Mouse (Mus musculus) MN1 (cell line): ENCODE data around the gene Hcfc1r1.

Source experiments
- DNase-seq: peaks from one replicate; pipeline ENCODE4 v3.0.0-alpha.2; 2016; ENCODE audit warnings: low spot score

The Hcfc1r1 gene

GRCm38 (mm10) chr17:23673424-23674073, at the start of gene Hcfc1r1, which contains the start of gene Thoc6:
Gene Hcfc1r1, plus strand, starts transcription at chr17:23673596.
Gene Thoc6, minus strand, starts transcription at chr17:23673882.
- peak; percentile 97 for DNase-seq

GRCm38 (mm10) chr17:23627813-23628212, 45.6 kb upstream of the Hcfc1r1 start:
- DNase-seq, result no peak

GRCm38 (mm10) chr17:23630195-23631020, 43.0 kb upstream of the Hcfc1r1 start:
- peak; percentile 71 for DNase-seq

- no peak for DNase-seq
Observed at GRCm38 (mm10) chr17:23631241-23631640, 42.2 kb upstream of the Hcfc1r1 start.

- no peak for DNase-seq
Observed at GRCm38 (mm10) chr17:23644613-23645495, 28.5 kb upstream of the Hcfc1r1 start, which contains the start of gene Mmp25. Gene Mmp25, minus strand, starts transcription at chr17:23645277.

GRCm38 (mm10) chr17:23645894-23646293, 27.5 kb upstream of the Hcfc1r1 start:
- DNase-seq, result no peak

GRCm38 (mm10) chr17:23651363-23651762, 22.0 kb upstream of the Hcfc1r1 start:
- DNase-seq, result no peak

GRCm38 (mm10) chr17:23653324-23653723, 20.1 kb upstream of the Hcfc1r1 start:
- DNase-seq, result peak; percentile 30

GRCm38 (mm10) chr17:23654001-23654400, 19.4 kb upstream of the Hcfc1r1 start:
- DNase-seq, result no peak

GRCm38 (mm10) chr17:23654410-23654809, 19.0 kb upstream of the Hcfc1r1 start:
- no peak for DNase-seq

- no peak for DNase-seq
Observed at GRCm38 (mm10) chr17:23658450-23658849, 14.9 kb upstream of the Hcfc1r1 start.

GRCm38 (mm10) chr17:23660117-23660875, 13.1 kb upstream of the Hcfc1r1 start, which contains the start of gene Bicdl2:
Gene Bicdl2, plus strand, starts transcription at chr17:23660506.
- no peak for DNase-seq

GRCm38 (mm10) chr17:23660876-23661200, 12.6 kb upstream of the Hcfc1r1 start:
- no peak for DNase-seq

- DNase-seq, result no peak
Observed at GRCm38 (mm10) chr17:23661526-23661925, 11.9 kb upstream of the Hcfc1r1 start.

- DNase-seq, result peak; percentile 51
Observed at GRCm38 (mm10) chr17:23664556-23665021, 8.8 kb upstream of the Hcfc1r1 start.

- no peak for DNase-seq
Observed at GRCm38 (mm10) chr17:23665511-23665910, 7.9 kb upstream of the Hcfc1r1 start.

- DNase-seq, result no peak
Observed at GRCm38 (mm10) chr17:23670516-23671074, 2.8 kb upstream of the Hcfc1r1 start.

- no peak for DNase-seq
Observed at GRCm38 (mm10) chr17:23671519-23671918, 1.9 kb upstream of the Hcfc1r1 start.

- no peak for DNase-seq
Observed at GRCm38 (mm10) chr17:23672761-23673160, 635 bp upstream of the Hcfc1r1 start.

GRCm38 (mm10) chr17:23674271-23674952, 1.0 kb downstream of the Hcfc1r1 start:
- DNase-seq, result peak; percentile 67
